Mouse (Mus musculus) MEL (cell line): Measurements from ENCODE around the gene Dnase1l3. TPM values are rescaled to one million over a fixed set of nuclear protein-coding genes. Genes with fewer than 3 reads are reported as not detected.
A peak's percentile ranks its signal among the peaks of the same experiment; 100 is the strongest.

Experiments used
- DNase-seq: peaks from one replicate; pipeline ENCODE4 v3.0.0; 2011; ENCODE audit warnings: low read depth, low spot score
- H3K27ac ChIP-seq: 2 replicates; pipeline ENCODE4 v1.5.1; 2012; ENCODE audit warnings: low read depth, mild to moderate bottlenecking, control low read depth, low read length, moderate library complexity; ENCODE audit not compliant: control insufficient read depth
- H3K27me3 ChIP-seq, 2 experiments: fragments of 150-350 bp in 1 of 2; sonication (generic) in 1 of 2; 2 replicates each; pipeline ENCODE4 v1.6.1; 2012; ENCODE audit warnings: low read length in 2 of 2, mild to moderate bottlenecking in 2 of 2, improper control_type of control experiment in 1 of 2, moderate library complexity in 1 of 2; ENCODE audit not compliant: insufficient read depth in 2 of 2, control insufficient read depth in 1 of 2
- H3K36me3 ChIP-seq, 2 experiments: 2 replicates each; pipeline ENCODE4 v1.6.1; 2012 to 2014; ENCODE audit warnings: low read length in 2 of 2, improper control_type of control experiment in 1 of 2, inconsistent platforms in 1 of 2, mild to moderate bottlenecking in 1 of 2; ENCODE audit not compliant: insufficient read depth in 2 of 2, control insufficient read depth in 1 of 2
- H3K4me1 ChIP-seq, 2 experiments: fragments of 150-350 bp in 1 of 2; sonication (generic) in 1 of 2; 2 replicates each; pipeline ENCODE4 v1.6.1; 2012; ENCODE audit warnings: low read length in 2 of 2, improper control_type of control experiment in 1 of 2, mild to moderate bottlenecking in 1 of 2; ENCODE audit not compliant: insufficient read depth in 2 of 2, control insufficient read depth in 1 of 2
- H3K4me3 ChIP-seq, 2 experiments: fragments of 150-350 bp in 1 of 2; sonication (generic) in 1 of 2; 2 replicates each; pipeline ENCODE4 v1.5.1; 2012; ENCODE audit warnings: low read depth in 2 of 2, low read length in 2 of 2, mild to moderate bottlenecking in 2 of 2, moderate library complexity in 2 of 2, control low read depth in 1 of 2, improper control_type of control experiment in 1 of 2; ENCODE audit not compliant: control insufficient read depth in 1 of 2, insufficient read depth in 1 of 2
- H3K79me2 ChIP-seq: 2 replicates; pipeline ENCODE4 v1.6.1; 2012; ENCODE audit warnings: mild to moderate bottlenecking, low read length, moderate library complexity; ENCODE audit not compliant: control insufficient read depth, poor library complexity, insufficient read depth
- H3K9ac ChIP-seq: 2 replicates; pipeline ENCODE4 v1.6.1; 2012; ENCODE audit warnings: low read depth, mild to moderate bottlenecking, control low read depth, low read length, moderate library complexity; ENCODE audit not compliant: control insufficient read depth, poor library complexity, severe bottlenecking
- H3K9me3 ChIP-seq: fragments of 150-350 bp; sonication (generic); replicated peaks from 2 replicates; pipeline ENCODE4 v1.6.1; 2012; ENCODE audit warnings: mild to moderate bottlenecking, low read length, improper control_type of control experiment, moderate library complexity; ENCODE audit not compliant: insufficient read depth
- BHLHE40 ChIP-seq: IDR thresholded peaks from 2 replicates; pipeline ENCODE4 v1.6.1; 2012; ENCODE audit warnings: low read depth, mild to moderate bottlenecking, inconsistent platforms, low read length, improper control_type of control experiment, borderline replicate concordance
- CHD1 ChIP-seq: IDR thresholded peaks from 2 replicates; pipeline ENCODE4 v1.6.1; 2012; ENCODE audit warnings: low read depth, mild to moderate bottlenecking, inconsistent platforms, low read length, improper control_type of control experiment
- E2F4 ChIP-seq: IDR thresholded peaks from 2 replicates; pipeline ENCODE4 v1.6.1; 2011; ENCODE audit warnings: low read depth, low read length, improper control_type of control experiment, borderline replicate concordance
- ETS1 ChIP-seq: IDR thresholded peaks from 2 replicates; pipeline ENCODE4 v1.6.1; 2012; ENCODE audit warnings: low read depth, mild to moderate bottlenecking, inconsistent platforms, low read length, improper control_type of control experiment, moderate library complexity
- HCFC1 ChIP-seq: IDR thresholded peaks from 2 replicates; pipeline ENCODE4 v1.6.1; 2012; ENCODE audit warnings: low read depth, mild to moderate bottlenecking, inconsistent platforms, low read length, improper control_type of control experiment, moderate library complexity
- JUND ChIP-seq: IDR thresholded peaks from 2 replicates; pipeline ENCODE4 v1.6.1; 2011; ENCODE audit warnings: low read depth, mild to moderate bottlenecking, improper control_type of control experiment, low read length
- MAFK ChIP-seq: IDR thresholded peaks from 2 replicates; pipeline ENCODE4 v1.6.1; 2011; ENCODE audit warnings: low read depth, mild to moderate bottlenecking, low read length, improper control_type of control experiment, borderline replicate concordance
- MAX ChIP-seq: IDR thresholded peaks from 2 replicates; pipeline ENCODE4 v1.6.1; 2011; ENCODE audit warnings: low read length, improper control_type of control experiment
- MXI1 ChIP-seq: IDR thresholded peaks from 2 replicates; pipeline ENCODE4 v1.6.1; 2011; ENCODE audit warnings: mild to moderate bottlenecking, low read depth, low read length, improper control_type of control experiment
- NELFE ChIP-seq: IDR thresholded peaks from 2 replicates; pipeline ENCODE4 v1.6.1; 2011; ENCODE audit warnings: low read depth, low read length, improper control_type of control experiment
- RAD21 ChIP-seq: IDR thresholded peaks from 2 replicates; pipeline ENCODE4 v1.6.1; 2011; ENCODE audit warnings: mild to moderate bottlenecking, low read depth, low read length, improper control_type of control experiment
- RCOR1 ChIP-seq: IDR thresholded peaks from 2 replicates; pipeline ENCODE4 v1.6.1; 2012; ENCODE audit warnings: low read depth, mild to moderate bottlenecking, inconsistent platforms, low read length, improper control_type of control experiment
- SIN3A ChIP-seq: IDR thresholded peaks from 2 replicates; pipeline ENCODE4 v1.6.1; 2012; ENCODE audit warnings: low read length, improper control_type of control experiment, inconsistent platforms
- SMC3 ChIP-seq: IDR thresholded peaks from 2 replicates; pipeline ENCODE4 v1.6.1; 2011; ENCODE audit warnings: low read depth, low read length, improper control_type of control experiment
- UBTF ChIP-seq: IDR thresholded peaks from 2 replicates; pipeline ENCODE4 v1.6.1; 2012; ENCODE audit warnings: low read depth, mild to moderate bottlenecking, inconsistent platforms, low read length, improper control_type of control experiment, moderate library complexity, borderline replicate concordance; ENCODE audit not compliant: insufficient read depth
- USF1 ChIP-seq: IDR thresholded peaks from 2 replicates; pipeline ENCODE4 v1.6.1; 2014; ENCODE audit warnings: low read depth, mild to moderate bottlenecking, inconsistent platforms, low read length, improper control_type of control experiment, moderate library complexity
- ZC3H11A ChIP-seq: IDR thresholded peaks from 2 replicates; pipeline ENCODE4 v1.6.1; 2012; ENCODE audit warnings: low read depth, mild to moderate bottlenecking, inconsistent platforms, low read length, improper control_type of control experiment
- ZKSCAN1 ChIP-seq: IDR thresholded peaks from 2 replicates; pipeline ENCODE4 v1.6.1; 2012; ENCODE audit warnings: low read depth, mild to moderate bottlenecking, inconsistent platforms, low read length, improper control_type of control experiment, moderate library complexity
- polyA plus RNA-seq, 2 experiments: library from polyadenylated mRNA; stranded (reverse) in 1 of 2; unstranded in 1 of 2; fragments of >175 nt in 1 of 2; fragments of >200 nt in 1 of 2; gene quantifications; 2 replicates each; pipeline versions ENCODE4 v1.2.1 to v1.2.4; 2012; ENCODE audit warnings: low replicate concordance in 2 of 2, low read depth in 1 of 2; ENCODE audit not compliant: insufficient read length in 2 of 2, insufficient read depth in 1 of 2, missing spikeins in 1 of 2
- total RNA-seq: library from RNA; depleted of rRNA; stranded (reverse); fragments of 300-350 nt; gene quantifications from 2 replicates; pipeline ENCODE4 v1.2.3, GENCODE M21; 2012

The Dnase1l3 gene
- total and polyA plus RNA-seq, 3 experiments, result not detected

DNA sequence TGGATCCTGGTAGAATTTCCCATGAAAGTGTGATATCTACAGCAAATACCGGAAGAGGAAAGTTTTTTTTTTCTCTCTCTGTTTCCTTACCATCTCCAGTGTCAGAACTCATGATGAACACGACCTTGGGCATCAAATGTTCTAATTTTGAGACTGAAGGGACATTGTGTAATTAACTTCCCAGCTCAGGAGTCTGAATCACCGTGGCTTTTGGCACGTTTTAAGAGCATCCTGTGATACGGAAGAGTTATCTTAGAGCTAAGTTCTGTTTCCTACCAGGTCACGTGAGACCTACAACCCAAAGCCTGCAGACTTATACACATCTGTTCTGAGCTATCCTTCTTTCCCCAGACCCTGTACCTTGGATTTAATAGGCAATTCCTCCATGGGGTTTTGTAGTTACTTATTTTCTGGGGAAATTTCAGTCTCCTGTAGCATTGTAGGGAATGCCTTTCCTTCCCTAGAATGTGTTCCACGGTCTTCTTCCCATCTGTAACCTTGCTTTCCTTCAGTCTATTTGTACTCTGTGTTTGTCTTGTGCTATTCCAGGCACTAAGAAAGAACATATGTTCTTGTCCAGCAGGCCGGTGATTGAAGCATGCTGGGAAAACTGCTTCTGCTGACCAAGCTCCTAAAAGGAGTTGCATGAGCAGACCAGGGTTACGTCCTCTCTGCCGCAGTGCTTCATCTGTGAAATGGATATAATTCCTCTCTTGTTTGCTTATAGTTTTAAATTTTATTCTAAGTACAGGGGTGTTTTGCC, 32.6 kb upstream of the Dnase1l3 start:
- no peak for TF ChIP-seq MAFK
- TF ChIP-seq BHLHE40, result peak; percentile 21; the same call in 1 of the 2 replicates
- no peak for TF ChIP-seq ZKSCAN1
- TF ChIP-seq USF1, result peak; percentile 64; the same call in 1 of the 2 replicates
- Histone ChIP-seq H3K9me3 (no peaks in the 10 kb centered on the region), H3K4me3 (no peak overlapping the region), H3K9ac (no peak overlapping the region), H3K36me3 (no peaks in the 10 kb centered on the region), H3K27me3 (peaks cover 0 to 5% of the 10 kb centered on the region in 2 experiments; a peak in 2 of 4 replicates), H3K4me1 (no peaks in the 10 kb centered on the region), H3K27ac (no peak overlapping the region), H3K79me2 (no peaks in the 10 kb centered on the region)
- DNase-seq, result no peak

DNA sequence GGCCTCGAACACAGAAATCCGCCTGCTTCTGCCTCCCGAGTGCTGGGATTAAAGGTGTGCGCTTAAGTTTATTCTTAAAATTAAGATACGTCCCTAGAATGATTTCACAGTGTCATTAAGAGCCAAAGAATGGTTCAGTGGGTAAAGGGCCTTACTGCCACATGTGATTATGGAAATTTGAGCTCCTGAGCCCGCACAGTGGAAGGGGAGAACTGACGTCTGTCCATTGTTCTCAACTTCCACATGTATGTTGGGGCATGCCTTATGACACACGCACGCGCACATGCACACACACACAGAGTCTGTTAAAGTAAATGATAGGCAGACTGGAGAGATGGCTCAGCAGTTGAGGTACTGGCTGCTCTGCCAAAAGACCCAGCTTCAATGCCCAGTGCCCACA, 30.6 kb upstream of the Dnase1l3 start:
- Histone ChIP-seq H3K9ac (no peak overlapping the region), H3K9me3 (no peaks in the 10 kb centered on the region), H3K36me3 (no peaks in the 10 kb centered on the region), H3K4me3 (no peak overlapping the region), H3K4me1 (no peaks in the 10 kb centered on the region), H3K27me3 (peaks cover 0 to 4% of the 10 kb centered on the region in 2 experiments; a peak in 2 of 4 replicates), H3K79me2 (no peaks in the 10 kb centered on the region), H3K27ac (no peak overlapping the region)
- DNase-seq, result no peak
- TF ChIP-seq NELFE, result no peak

DNA sequence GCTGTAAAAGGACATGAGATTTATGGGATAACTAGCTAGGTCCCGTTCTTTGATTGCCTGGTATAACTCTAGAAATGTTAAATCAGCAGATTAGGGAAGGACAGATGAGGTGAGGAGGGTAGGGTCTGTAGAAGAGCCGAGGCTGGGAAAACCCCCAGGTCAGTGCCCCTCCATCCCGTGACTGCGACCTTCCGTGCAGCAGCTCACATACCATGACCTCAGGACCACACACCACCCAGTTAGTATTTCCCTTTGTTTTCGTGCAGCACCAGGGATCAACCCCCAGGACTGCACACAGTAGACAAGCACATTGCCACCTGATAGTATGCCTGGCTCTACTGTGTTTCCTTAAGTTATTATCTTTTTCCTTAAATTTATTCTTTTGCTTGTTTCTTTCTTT, 30.1 kb upstream of the Dnase1l3 start:
- Histone ChIP-seq H3K79me2 (no peaks in the 10 kb centered on the region), H3K36me3 (no peaks in the 10 kb centered on the region), H3K4me1 (no peaks in the 10 kb centered on the region), H3K4me3 (no peak overlapping the region), H3K9ac (no peak overlapping the region), H3K27ac (no peak overlapping the region), H3K27me3 (peaks cover 0 to 4% of the 10 kb centered on the region in 2 experiments; a peak in 2 of 4 replicates), H3K9me3 (no peaks in the 10 kb centered on the region)
- DNase-seq, result no peak
- TF ChIP-seq ETS1 (no peak), CHD1 (no peak), ZKSCAN1 (no peak), MXI1 (no peak), RCOR1 (no peak), RAD21 (no peak), MAX (no peak), HCFC1 (no peak), SMC3 (no peak), JUND (no peak), ZC3H11A (no peak), E2F4 (no peak), SIN3A (no peak), UBTF (no peak)
